Mouse (Mus musculus): ENCODE measurements at regions not wholly inside any gene's neighbourhood (a gene's known extent, or its start where the extent isn't known, plus 50 kb on each side); places are given as distances from the start of the nearest gene placed in this dataset.

DNA sequence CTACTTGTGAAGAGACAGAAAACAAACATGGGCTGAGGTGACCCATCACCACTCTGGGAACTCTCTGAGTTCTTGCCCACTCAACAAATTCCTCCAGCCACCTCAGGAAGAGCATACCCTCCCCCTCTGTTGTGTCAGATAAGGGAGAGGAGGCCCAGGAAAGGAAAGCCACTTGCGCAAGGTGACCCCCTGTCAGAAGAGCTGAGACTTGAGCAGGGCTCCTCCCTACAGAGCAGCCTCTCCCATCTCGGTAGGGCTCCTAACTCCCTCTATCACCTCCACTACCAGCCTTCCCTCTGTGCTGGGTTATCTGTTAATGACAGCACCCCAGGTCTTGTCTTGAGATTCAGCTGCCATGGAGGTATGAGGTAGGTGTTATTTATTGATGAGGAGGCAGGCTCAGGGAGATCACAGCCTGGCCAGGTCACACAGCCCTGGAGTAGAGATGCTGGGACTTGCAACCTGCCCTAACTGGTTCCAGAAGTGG is 57.6 kb upstream of the Slc2a1 start:
- TF ChIP-seq CHD2 (IDR thresholded peaks at IDR 0.05; ENCODE audit: low read depth, low read length) = no peak
- no peak for TF ChIP-seq ZNF384 (IDR thresholded peaks at IDR 0.05; ENCODE audit: low read depth, low read length)
- TF ChIP-seq MAFK (IDR thresholded peaks at IDR 0.05; ENCODE audit: insufficient read depth, low read depth, low read length) = no peak
- TF ChIP-seq ZC3H11A (IDR thresholded peaks at IDR 0.05; ENCODE audit: borderline replicate concordance, low read depth, low read length) = no peak
- TF ChIP-seq HCFC1 (IDR thresholded peaks at IDR 0.05; ENCODE audit: borderline replicate concordance, insufficient read depth, low read length) = no peak

All from ES-E14 (cell line).